Mouse (Mus musculus) liver, embryonic 14.5 days (tissue): ENCODE measurements around the gene Hnrnpu.

Experiments used
- CTCF ChIP-seq: IDR thresholded peaks from 2 replicates; pipeline ENCODE4 v1.5.1; 2016; ENCODE audit warnings: antibody characterized with exemption, low read depth, control low read depth
- EP300 ChIP-seq: IDR thresholded peaks from 2 replicates; pipeline ENCODE4 v1.6.1; 2016; ENCODE audit warnings: antibody characterized with exemption, low read depth

DNA sequence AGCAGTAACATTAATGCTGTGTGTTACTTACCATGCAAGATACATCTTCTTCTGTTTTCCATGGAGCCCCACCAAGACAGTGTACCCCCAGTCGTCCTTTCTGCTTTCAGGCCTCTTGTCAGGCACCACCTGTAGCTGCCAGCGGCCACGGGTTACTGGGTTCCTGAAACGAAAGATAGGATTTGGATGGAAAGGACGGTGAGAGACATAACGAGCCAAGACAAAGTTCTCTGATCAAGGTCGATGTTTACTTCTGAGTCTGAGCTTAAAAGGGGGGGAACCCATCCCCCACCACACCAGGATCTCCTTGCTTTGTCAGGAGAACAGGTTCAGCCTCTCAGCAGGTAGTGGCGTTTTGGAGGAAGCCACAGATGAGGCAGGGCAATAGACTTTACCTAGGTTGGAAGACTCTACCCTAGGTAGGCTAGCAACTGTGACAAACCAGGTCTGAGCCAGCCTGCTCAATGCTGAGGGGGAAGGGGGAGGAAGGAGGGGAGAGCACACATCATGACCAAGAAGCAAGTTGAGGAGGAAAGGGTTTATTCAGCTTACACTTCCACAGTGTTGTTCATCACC lies 49.9 kb downstream of the Hnrnpu start:
- TF ChIP-seq CTCF (no peak), EP300 (no peak)
